Mouse (Mus musculus) granulocyte monocyte progenitor cell, adult 5-6 weeks (primary cell): ENCODE data around the gene Ndufa6. TPM values are rescaled to one million over a fixed set of nuclear protein-coding genes. Genes with fewer than 3 reads are reported as not detected.
"Not testable (repeated sequence)": the region's sequence is repeated elsewhere in the genome, so short reads cannot be mapped to it uniquely, and the experiment has no call there.

Experiments used
- ATAC-seq: replicated peaks from 2 replicates; pipeline ENCODE4 v1.8.0; 2016; ENCODE audit warnings: mild to moderate bottlenecking, moderate TSS enrichment, inconsistent platforms; ENCODE audit not compliant: poor library complexity, severe bottlenecking
- total RNA-seq, 2 experiments: library from RNA; stranded (forward) in 1 of 2; stranded (reverse) in 1 of 2; fragments of 200-712, 200-1000 nt in 1 of 2; fragments of >200 nt in 1 of 2; fragmentation: Nextera tagmentation in 1 of 2; gene quantifications; 2 replicates each; pipeline ENCODE4 v1.2.3; 2014 to 2017

Gene Ndufa6
- 266 and 267 TPM in 2 replicates for total RNA-seq (2014; fragmentation: Nextera tagmentation)
- 173 and 202 TPM in 2 replicates for total RNA-seq (2017)

DNA sequence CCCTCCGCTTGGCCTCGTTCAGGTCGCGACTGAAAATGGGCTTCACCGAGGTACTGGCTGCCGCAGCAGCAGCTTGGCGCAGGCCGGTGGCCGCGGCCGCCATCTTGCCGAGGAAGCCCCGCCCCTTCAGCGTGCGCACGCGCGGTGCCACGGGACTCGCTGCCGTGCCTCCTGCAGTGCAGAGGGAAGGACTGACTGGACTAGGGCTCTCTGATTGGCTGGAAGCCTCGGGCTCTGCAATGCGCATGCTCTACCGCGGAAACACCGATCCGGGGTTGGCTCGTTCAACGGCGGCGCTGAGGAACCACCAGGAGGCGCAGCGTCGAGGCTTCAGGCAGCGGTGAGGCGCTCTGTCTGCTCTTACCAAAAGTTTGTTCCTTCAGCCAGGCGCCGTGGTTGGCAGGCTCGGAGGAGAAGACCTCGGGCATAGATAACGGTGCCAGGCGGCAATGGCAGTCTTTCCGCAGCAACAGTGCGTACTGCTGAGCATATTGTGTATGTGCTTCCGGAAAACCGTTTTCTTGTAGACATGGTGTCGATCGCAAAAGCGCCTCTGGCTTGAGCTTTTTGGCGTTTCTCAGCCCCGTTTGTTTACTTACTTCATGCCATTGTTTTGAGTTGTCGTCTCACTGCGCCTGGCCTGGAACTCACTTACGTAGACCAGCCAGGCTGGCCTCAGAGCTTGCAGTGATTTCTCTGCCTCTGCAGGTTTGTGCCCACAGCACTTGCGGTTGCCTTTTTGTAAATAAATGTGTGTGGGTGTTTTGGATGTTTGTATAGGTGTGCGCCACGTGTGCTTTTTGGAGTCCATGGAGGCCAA lies at the start of gene Ndufa6:
Ndufa6 (minus strand) TSS at position 197 of the 820 bp plus-strand sequence.
- peak; percentile 94 for ATAC-seq

- no peak for ATAC-seq
Observed at GRCm38 (mm10) chr15:82403606-82404005, 49.5 kb upstream of the Ndufa6 start.

- ATAC-seq = no peak
Observed at GRCm38 (mm10) chr15:82402741-82403140, 48.6 kb upstream of the Ndufa6 start.

GRCm38 (mm10) chr15:82402106-82402505 lies 48.0 kb upstream of the Ndufa6 start:
- no peak for ATAC-seq

DNA sequence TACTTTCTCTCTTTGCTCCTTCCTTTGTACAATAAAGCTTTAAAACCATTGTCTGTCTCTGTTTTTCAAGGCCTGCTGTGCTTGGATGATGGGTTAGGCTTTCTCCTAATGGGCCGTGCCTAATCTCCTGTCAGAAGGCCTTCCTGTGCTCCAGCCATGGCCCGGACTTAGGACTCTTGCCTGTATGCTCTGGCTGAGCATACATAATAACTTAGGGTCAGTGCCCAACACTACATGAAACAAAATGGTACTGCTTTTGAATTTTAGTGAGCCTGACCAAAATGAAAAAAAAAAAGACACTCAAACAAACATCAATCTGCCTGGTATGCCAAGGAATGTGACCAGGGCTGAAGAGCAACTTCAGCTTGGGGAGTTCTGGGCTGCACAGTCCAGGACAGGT lies 47.4 kb upstream of the Ndufa6 start:
- ATAC-seq = no peak

DNA sequence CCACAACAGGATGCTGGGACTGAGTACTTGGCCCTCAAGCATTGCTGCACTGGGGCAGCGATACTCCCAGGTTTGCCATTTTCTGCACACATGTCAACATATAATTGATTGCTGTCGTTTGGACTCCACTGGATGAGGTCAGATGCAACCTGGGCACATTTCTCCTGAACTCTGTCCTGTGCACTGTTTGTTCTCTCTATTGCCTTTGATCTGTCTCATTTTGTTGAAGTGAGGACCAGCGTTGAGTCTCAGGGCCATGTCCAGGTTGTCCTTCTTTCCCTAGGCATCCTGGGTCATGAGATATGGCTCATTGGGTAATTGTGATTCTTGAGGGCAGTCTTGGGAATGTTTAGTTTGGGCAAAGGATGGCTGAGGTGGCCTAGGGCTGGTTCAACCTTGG lies 41.8 kb upstream of the Ndufa6 start:
- not testable (repeated sequence) for ATAC-seq

DNA sequence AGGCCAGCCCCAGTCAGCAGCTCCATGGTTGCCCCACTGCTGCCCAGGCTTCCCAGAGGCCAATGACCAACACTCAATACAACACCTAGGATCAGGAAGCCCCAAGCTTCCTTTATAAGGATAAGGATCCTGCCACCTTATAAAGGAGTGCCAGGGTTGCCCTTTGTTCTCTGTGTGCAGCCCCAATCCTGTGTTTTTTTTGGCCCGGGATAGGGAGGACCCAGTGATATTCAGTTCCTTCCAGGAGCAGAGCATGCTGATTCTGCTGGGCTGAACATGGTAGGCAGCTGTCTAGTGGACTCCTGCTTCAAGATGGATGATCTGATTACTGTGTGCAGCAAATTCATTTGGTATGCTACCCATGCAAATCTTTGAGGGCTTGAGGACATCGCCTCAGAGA lies 39.8 kb upstream of the Ndufa6 start, which contains the start of gene Cyp2d11:
Cyp2d11 (minus strand) TSS at position 101 of the 400 bp plus-strand sequence.
- ATAC-seq = not testable (repeated sequence)

DNA sequence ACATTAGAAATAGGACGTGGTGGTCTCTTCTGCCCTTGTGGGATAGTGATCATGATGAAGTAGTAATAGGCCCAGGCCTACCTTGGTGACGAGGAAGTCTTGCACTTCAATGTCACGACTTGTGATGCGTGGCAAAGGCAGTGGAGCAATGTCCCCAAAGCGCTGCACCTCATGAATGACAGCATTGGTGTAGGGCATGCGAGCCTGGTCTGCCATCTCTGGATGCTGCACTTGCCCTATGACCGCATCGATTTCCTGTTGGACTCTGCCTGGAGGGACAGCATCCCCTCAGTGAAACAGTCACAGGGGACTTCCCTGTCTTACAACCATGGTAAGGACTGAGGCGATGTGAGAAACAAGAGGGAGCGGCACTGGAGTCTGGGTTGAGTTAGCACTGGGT lies 35.8 kb upstream of the Ndufa6 start:
- ATAC-seq = not testable (repeated sequence)

GRCm38 (mm10) chr15:82385729-82386128 lies 31.6 kb upstream of the Ndufa6 start:
- ATAC-seq = no peak

DNA sequence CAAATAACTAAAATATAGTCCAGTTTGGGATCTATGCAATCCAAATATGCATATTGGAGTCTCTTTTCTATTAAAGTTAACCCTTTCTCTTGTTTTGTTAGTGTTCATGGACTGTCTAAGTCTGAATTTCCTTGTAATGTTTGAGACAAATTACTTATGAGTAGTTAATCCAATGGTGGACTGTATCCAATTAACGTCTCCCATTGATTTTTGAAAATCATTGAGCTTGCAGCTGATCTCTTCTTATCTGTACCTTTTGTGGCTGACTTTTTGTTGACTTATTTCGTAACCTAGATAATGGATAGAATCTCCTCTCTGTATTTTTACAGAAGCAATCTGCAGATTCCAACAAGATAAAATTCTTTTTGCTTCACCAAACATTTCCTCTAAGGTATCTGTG lies 28.3 kb upstream of the Ndufa6 start:
- ATAC-seq = no peak

- no peak for ATAC-seq
Observed at GRCm38 (mm10) chr15:82380714-82381062, 26.6 kb upstream of the Ndufa6 start.

DNA sequence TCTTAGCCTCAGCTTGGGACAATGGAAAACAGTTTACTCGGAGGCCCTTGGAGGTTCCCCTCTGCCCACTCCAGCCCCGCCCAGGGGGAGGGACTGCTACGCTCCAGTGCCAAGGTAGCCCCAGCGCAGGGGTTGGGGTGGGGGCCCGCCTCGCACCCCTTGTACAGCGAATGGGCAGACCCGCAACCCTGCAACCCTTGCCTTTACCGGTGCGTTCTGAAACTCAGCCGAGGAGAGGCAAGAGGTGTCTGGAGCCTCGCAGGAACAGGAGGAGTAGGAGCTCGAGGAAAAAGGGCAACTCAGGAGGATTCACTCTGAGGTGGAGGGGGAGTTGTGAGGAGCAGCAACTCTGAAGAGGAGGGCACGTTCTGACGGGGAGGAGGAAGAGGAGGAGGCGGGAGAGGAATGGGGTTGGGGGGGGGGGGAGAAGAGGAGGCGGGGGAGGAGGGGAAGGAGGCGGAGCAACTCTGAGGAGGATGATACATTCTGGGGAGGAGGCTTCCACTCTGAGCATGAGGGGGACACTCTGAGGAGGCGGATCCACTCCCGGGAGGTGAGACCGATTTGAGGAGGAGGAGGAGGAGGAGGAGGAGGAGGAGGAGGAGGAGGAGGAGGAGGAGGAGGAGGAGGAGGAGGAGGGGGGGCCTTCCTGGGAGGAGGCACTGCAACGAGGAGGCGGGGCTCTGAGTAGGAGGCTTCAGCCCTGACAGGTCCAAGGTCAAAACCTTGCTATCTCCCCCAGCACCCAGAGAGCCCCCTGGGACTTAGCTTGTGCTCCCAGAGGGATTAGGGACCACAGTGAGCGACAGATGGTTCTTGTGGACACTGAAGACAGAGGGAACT lies 26.0 kb upstream of the Ndufa6 start, which contains the start of gene Cyp2d22:
Cyp2d22 (minus strand) TSS at position 390 of the 843 bp plus-strand sequence.
- peak; percentile 80 for ATAC-seq

GRCm38 (mm10) chr15:82379511-82379870 lies 25.4 kb upstream of the Ndufa6 start:
- peak; percentile 16; the same call in 1 of the 2 replicates for ATAC-seq

- ATAC-seq = no peak
Observed at GRCm38 (mm10) chr15:82378261-82379180, 24.4 kb upstream of the Ndufa6 start.

DNA sequence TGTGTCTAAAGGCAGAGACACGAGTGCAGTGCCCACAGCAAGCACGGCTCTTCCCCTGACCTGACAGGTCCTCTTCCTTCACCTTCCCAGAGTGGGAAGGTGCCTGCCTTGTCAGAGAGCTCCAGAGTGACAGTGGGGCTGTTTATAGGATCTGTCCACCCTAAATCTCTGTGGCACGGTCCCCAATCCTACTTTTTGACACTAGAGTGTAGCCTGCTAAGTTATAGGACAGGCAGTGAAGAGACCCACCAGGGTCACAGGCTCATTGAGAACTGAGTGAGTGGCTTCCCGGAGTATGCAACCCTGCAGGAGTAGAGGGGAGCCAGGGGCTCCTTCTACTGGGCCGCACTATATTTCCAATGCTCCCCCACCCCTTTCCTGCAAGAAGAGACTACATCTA lies 23.6 kb upstream of the Ndufa6 start:
- ATAC-seq = no peak

- no peak for ATAC-seq
Observed at GRCm38 (mm10) chr15:82376393-82377138, 22.4 kb upstream of the Ndufa6 start.

DNA sequence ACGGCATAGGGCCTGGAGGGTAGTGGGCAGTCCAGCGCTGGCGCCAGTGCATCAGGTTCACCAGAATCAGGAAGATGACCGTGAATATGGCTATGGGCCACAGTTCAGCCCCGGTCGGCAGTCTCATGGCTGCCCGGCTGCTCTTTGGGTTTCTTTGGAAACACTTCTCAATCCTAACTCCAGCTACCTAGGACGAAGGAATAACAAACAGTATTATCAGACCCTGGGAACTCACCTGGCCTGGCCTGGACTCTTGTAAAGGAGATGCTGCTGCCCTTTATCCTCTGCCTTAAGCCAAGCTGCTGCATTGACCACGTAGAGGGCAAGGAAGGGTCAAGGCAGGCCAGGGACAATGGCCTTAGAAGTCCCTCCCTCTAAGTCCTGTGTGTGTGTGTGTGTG lies 21.7 kb upstream of the Ndufa6 start:
- no peak for ATAC-seq

DNA sequence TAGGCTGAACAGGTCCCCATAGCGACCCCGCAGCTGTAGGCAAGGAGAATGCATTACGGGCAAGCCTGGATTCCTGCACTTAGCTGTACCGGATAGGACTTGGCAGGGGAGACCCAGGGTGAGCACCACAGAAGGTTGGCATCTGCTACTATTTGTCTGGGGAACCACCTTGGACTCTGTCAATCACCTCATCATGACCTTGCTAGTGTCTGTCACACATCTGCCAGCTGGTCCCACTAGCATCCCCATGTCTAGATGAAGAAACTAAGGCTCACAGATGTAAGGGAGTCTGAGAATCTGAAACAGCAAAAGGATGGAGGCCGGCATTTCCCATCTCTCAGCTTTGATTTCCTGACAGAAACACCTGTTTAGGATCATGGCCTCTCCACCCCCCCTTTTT lies 20.3 kb upstream of the Ndufa6 start:
- no peak for ATAC-seq

DNA sequence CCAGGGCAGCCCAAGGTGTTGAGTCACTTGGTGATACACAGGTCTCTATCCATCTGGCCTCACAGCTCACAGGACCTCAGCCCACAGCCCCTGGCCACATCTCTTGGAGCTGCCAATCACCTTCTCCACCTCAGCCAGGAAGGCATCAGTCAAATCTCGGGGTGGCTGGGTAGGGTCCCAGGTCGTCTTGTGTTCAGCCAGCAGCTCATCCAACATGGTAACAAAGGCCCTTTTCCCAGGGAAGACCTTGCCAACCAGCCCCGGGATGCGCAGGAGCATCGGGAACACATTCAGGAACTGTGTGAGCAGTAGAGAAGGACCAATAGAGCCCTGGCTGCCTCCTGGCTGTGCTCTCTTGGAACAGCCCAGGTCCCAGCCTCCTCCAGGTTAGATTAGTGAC lies 18.9 kb upstream of the Ndufa6 start:
- no peak for ATAC-seq
